Mouse (Mus musculus): ENCODE results near the gene Pdzd2.
"Not testable (repeated sequence)": the region's sequence is repeated elsewhere in the genome, so short reads cannot be mapped to it uniquely, and the experiment has no call there.

Gene Pdzd2

GRCm38 (mm10) chr15:12380057-12380456 is 359.7 kb downstream of the Pdzd2 start:
- no peak for DNase-seq (ENCODE audit: low read depth, low spot score)

- DNase-seq (ENCODE audit: low read depth, low spot score) = no peak
These were observed 361.9 kb downstream of the Pdzd2 start for GRCm38 (mm10) chr15:12377800-12378199.

- no peak for DNase-seq (ENCODE audit: low read depth, low spot score)
These were observed 363.1 kb downstream of the Pdzd2 start for GRCm38 (mm10) chr15:12376491-12377069.

GRCm38 (mm10) chr15:12375641-12376311 is 363.9 kb downstream of the Pdzd2 start:
- DNase-seq (ENCODE audit: low read depth, low spot score) = peak; percentile 70

- no peak for DNase-seq (ENCODE audit: low read depth, low spot score)
These were observed 364.8 kb downstream of the Pdzd2 start for GRCm38 (mm10) chr15:12374916-12375315.

GRCm38 (mm10) chr15:12373918-12374317 is 365.8 kb downstream of the Pdzd2 start:
- no peak for DNase-seq (ENCODE audit: low read depth, low spot score)

GRCm38 (mm10) chr15:12373496-12373895 is 366.2 kb downstream of the Pdzd2 start:
- DNase-seq (ENCODE audit: low read depth, low spot score) = no peak

GRCm38 (mm10) chr15:12371183-12371582 is 368.5 kb downstream of the Pdzd2 start:
- peak; percentile 92 for DNase-seq (ENCODE audit: low read depth, low spot score)

- no peak for DNase-seq (ENCODE audit: low read depth, low spot score)
These were observed 369.6 kb downstream of the Pdzd2 start for GRCm38 (mm10) chr15:12370096-12370495.

- no peak for DNase-seq (ENCODE audit: low read depth, low spot score)
These were observed 370.9 kb downstream of the Pdzd2 start for GRCm38 (mm10) chr15:12368850-12369249.

GRCm38 (mm10) chr15:12368357-12368756 is 371.4 kb downstream of the Pdzd2 start:
- DNase-seq (ENCODE audit: low read depth, low spot score) = no peak

- DNase-seq (ENCODE audit: low read depth, low spot score) = no peak
These were observed 372.2 kb downstream of the Pdzd2 start for GRCm38 (mm10) chr15:12367306-12368080.

GRCm38 (mm10) chr15:12366580-12367305 is 373.0 kb downstream of the Pdzd2 start:
- DNase-seq (ENCODE audit: low read depth, low spot score) = not testable (repeated sequence)

GRCm38 (mm10) chr15:12366072-12366469 is 373.7 kb downstream of the Pdzd2 start:
- peak; percentile 93 for DNase-seq (ENCODE audit: low read depth, low spot score)

- no peak for DNase-seq (ENCODE audit: low read depth, low spot score)
These were observed 374.2 kb downstream of the Pdzd2 start for GRCm38 (mm10) chr15:12365416-12366071.

GRCm38 (mm10) chr15:12364096-12364495 is 375.6 kb downstream of the Pdzd2 start:
- no peak for DNase-seq (ENCODE audit: low read depth, low spot score)

- DNase-seq (ENCODE audit: low read depth, low spot score) = peak; percentile 68
These were observed 377.1 kb downstream of the Pdzd2 start for GRCm38 (mm10) chr15:12362701-12363040.

GRCm38 (mm10) chr15:12362001-12362700 is 377.6 kb downstream of the Pdzd2 start:
- peak; percentile 33 for DNase-seq (ENCODE audit: low read depth, low spot score)

GRCm38 (mm10) chr15:12360519-12361212 is 379.1 kb downstream of the Pdzd2 start:
- DNase-seq (ENCODE audit: low read depth, low spot score) = peak; percentile 19

GRCm38 (mm10) chr15:12358384-12358783 is 381.3 kb downstream of the Pdzd2 start:
- no peak for DNase-seq (ENCODE audit: low read depth, low spot score)
